Mouse (Mus musculus) urinary bladder, postnatal 4 days (tissue): ENCODE measurements around the gene Gm20458.

ENCODE experiments used
- DNase-seq, 2 experiments: peaks; one replicate each; pipeline ENCODE4 v3.0.0; 2021 to 2022; ENCODE audit warnings: low spot score in 2 of 2

Gene Gm20458

DNA sequence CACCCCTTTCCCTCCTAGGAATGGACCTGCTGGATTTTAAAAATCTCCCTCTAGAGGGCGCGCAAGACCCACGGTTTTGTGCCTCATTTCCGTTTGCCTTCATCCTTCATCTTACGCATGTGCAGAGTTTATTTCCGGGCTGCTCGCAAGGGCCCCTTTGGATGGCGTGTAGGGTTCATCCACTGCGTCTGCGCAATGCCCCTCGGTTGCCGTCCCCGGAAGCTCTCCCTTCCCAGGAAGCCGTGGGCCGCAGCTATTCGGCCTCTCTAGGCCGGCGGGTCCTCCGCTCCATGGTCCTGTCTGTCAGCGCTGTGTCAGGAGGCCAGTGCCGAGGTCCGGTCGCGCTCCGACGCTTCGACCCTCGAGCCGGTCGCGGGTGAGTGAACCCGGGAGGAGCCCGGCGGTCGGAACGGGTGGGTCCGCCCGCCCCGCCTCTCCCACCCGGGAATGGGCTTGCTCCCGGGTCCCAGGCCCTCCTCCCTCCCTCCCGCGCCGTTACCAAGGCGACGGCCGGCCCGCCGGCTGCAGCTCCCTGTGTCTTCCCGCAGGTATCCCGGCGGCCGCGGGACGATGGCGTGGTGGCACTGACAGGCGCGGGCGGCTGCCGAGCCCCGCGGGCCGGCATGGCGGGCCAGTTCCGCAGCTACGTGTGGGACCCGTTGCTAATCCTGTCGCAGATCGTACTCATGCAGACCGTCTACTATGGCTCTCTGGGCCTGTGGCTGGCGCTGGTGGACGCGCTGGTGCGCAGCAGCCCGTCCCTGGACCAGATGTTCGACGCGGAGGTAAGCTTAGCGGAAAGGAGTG is at the start of gene Gm20458:
Gene Gm20458, plus strand, starts transcription at position 223 of the 807 bp plus-strand sequence.
- DNase-seq: peak; percentile 94 to 95

DNA sequence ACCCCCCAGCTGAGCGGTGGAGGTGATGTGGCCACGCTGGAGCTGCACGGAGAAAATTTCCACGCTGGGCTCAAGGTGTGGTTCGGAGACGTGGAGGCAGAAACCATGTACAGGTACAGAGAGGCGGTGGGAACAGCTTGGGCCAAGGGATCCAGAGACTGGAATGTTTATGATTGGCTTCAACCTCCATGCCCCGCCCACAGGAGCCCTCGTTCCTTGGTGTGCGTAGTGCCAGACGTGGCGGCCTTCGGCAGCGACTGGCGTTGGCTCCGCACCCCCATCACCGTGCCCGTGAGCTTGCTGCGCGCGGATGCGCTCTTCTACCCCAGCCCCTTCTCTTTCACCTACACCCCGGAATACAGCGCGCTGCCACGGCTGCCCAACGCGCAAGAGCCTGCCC is 46.6 kb upstream of the Gm20458 start:
- DNase-seq: no peak

DNA sequence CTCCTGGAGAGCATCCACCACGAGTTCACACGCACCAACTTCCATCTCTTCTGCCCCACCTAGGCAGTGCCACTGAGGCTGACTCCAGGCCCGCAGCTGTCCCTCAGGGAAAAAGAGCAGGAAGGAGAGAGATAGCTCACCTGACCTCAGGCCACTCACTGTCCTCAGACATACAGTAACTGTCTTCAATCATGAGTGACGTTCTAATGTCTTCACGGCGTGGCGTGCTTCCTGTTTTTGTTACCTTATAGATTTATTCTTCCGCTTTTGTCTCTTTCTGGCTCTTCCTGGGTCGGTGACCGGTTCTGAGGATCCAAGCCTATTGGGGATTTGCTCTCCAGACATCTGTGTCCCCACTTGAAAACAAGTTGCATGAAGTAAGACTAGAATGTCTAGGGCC is 46.2 kb upstream of the Gm20458 start:
- no peak for DNase-seq

DNA sequence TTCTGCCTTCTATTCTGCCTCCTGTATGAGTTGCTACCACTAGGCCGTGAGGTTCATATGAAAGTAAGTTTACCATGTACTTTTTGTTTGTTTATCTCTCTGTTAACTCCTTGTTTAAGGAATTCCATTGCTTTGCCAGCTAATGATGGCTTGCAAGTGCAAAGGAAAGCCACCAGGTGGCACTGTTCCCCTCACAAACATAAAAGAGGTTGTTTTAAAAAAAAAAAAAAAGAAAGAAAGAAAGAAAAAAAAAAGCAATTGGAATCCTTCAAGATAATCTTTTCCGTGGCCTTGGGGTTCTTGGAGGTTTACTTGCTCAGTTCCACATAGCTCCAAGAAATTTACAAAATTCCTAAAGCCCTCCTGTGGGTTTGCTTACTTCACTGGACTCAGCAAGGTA is 43.6 kb upstream of the Gm20458 start:
- no peak for DNase-seq

DNA sequence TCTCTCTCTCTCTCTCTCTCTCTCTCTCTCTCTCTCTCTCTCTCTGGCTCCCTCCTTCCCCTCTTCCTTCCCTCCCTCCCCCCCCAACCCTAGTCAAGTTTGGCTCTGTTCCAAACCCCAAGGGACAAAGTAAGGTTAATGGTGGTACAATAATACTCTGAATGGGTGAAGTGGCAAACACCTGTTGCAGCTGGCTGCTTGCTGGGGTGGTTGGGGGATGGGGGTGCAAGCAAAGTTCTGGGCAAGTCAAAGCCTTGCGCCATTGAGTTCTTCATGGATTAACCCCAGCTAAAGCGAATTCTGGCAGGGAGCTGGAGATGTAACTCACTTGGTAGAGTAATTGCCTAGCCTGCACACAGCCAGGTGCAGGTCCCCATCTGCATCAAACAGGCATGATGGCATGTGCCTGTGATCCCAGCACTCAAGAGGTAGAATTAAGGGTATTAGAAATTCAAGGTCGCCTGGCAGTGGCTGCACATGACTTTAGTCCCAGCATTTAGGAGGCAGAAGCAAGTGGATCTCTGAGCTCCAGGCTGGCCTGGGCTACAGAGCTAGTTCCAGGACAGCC is 42.4 kb upstream of the Gm20458 start:
- DNase-seq: no peak

DNA sequence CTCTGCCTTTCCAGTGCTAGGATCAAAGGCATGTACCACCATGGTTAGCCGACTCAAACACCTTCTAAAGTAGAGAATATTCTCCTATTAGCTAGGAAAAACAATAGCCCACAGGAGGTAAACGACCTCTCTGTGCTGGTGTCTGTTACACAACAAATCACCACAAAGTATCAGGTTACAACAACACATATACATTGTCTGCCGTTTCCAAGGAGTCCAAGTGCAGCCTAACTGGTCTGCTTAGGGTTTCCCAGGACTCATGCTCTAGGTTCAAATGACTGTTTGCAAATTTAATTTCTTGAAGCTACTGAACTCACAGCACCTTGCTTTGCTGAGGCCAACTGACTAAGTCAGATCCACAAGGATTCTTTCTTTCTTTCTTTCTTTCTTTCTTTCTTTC is 41.3 kb upstream of the Gm20458 start:
- no peak for DNase-seq

DNA sequence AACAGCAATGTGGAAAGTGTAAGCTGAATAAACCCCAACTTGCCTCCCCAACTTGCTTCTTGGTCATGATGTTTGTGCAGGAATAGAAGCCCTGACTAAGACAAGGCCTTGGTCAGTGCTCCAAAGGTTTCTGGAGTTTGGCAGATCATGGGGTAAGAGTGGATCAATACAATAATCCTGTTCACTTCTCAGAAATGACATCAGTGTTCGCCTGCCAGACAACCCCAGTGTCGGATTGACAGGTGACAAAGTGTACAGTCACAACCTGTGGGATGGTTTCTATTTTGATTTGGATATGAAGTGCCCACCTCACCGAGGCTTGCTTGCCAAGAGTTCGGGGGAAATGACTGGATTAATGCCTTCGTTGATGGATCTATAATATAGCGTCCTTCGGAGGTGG is 39.5 kb upstream of the Gm20458 start:
- no peak for DNase-seq

DNA sequence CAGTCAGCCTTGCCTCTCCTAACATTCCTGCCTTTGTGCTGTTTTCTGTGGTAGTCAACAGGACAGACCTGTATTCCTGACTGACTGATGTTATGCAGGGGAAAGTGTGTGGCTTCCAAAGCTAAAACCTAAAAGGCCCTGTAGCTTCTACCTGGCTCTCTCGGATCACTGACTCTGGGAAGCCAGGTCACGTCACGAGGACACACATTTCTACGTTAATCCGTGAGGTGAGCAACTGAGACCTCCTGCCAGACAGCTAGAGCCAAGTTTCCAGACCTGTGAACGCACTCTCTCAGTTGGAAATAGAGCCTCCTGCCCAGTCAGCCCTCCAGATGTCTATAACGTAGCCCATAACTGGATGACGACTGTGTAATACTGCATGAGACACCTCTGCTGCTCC is 38.8 kb upstream of the Gm20458 start:
- DNase-seq: no peak

DNA sequence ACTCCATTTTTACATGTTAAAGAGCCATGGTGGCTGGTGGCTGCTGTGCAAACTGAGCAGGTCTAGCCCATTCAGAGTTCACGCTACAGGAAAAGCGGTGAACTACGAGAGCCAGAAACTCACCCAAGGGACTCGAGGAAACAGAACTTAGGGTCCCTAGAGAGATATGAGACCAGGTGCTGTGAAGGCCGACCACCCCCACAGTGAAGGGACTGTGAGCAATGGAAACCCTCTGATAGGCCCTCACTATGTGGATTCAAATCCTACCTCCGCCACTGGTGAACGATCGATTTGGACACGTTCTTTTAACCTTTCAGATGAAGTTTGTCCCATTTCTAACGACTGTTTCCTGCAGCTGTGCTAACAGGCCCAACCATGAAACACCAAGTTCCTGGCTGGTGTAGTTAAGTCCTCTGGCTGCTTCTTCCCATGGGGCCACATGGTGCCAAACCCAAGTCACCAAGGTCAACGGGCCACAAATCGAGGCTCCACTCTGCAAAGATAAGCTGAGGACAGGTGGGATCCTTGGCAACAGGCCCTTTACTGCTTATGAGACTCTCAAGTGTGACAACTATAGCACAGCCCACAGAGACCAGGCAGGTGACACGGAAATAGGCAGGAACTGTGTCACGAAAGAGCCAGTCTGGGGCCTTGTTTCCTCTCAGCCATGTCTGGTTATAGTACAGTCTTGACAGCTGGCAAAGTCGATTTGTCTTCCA is 37.9 kb upstream of the Gm20458 start:
- no peak for DNase-seq

DNA sequence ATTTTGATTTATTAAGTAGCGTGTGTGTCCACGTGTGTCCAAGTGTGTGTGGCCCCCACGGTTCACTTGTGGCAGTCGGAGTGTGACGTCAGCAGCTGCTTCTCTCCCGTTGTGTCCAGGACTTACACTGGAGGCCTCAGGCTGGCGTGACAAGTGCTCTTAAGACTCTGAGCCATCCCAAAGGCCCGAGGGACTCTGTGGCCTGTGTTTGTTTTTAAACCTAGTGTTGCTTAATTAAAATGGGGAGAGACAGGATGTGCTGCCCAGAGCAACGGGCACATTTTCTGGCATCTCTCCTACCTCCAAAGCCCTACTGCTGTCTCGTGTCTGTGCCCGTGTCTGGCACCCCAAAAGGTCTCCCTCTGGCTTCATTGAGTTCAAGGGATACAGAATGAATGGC is 37.3 kb upstream of the Gm20458 start:
- no peak for DNase-seq

DNA sequence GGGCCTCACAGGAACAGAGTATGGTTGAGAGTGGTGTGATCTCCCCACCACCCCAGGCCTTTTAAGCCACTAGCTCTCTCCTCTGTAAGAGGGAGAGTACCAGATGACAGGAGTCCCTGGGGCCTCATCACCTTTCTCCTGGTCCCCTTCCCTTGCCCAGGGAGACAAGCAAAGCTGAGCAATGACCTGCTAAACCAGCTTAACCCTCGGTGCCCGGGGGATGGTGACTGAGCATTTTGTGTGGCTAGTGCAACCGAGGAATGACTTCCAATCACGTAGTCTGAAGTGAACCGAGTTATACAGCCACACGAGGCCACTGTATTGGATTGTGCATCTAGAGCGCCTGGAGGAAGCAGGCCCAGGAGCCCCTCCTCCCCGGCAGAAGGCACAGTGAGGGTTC is 36.4 kb upstream of the Gm20458 start:
- no peak for DNase-seq

DNA sequence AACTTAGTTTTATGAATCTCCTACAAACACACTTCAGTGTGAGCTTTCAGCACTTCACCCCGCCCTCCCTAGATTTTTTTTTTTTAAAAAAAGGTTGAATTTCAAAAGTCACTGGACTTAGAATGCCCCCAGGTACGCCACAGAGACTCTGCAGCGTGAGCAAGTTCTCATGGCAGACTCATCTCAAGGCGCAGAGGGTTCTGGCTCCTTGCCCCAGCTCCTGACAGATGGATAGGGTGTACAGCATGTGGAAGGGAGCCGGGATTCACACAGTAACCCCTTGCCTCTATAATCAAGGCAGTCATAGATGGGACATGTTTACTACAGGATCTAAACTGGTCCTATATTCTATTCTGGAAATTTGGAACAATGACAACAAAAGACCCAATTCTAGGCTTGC is 35.4 kb upstream of the Gm20458 start:
- DNase-seq: no peak

DNA sequence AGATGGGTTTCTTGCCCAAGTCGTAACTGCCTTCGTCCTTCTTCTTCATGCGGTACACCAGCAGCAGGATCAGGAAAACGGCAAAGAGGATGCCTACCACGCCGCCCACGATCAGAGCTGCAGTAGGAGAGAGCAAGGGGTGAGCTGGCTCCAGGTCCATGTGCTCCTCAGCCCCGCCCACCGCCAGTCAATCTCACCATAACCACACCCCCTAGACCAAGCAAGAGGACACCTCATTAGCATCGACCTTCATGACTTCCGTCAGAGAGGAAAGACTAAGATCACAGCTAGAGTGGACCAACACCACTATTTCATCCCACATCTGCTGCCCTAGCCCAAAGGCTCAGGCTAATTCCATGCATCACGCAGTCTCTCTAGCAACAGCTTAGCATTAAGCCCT is 34.6 kb upstream of the Gm20458 start:
- DNase-seq: no peak

DNA sequence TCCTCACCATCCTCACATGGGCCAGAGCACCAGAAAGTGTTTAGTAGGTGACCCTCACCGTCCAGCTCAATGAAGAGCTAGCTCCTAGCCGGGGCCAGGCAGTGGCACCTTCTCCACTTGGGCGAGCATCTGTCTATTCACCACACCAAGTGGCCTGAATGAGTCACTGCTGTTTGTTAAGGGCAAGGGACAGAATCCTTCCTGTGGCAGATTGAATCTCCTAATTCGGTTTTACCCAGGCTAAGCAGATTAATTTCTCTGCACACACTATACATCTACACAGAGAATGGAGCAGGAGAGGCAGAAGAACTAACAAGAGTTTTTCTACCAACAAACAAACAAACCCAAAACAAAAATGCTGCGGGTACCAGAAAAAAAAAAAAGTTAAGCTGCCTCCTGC is 33.8 kb upstream of the Gm20458 start:
- DNase-seq: no peak

DNA sequence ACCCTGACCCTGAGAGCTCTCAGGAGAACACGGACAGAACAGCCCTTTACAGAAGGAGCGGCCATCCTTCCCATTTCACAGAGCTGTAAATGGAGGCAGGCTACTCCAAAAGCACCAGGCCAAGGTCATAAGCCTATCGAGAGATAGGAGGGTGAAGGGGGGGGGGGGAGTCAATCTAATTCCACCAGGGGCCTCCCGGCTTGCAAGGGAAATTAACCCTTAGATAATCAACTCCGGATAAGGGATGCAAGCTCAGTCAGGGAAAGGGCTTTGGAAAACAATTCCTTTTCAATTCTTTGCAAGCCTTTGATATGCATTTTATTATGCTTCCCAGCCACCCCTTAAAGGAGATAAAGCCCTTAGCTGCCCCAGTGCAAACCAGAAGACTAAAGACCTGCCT is 32.3 kb upstream of the Gm20458 start:
- no peak for DNase-seq

DNA sequence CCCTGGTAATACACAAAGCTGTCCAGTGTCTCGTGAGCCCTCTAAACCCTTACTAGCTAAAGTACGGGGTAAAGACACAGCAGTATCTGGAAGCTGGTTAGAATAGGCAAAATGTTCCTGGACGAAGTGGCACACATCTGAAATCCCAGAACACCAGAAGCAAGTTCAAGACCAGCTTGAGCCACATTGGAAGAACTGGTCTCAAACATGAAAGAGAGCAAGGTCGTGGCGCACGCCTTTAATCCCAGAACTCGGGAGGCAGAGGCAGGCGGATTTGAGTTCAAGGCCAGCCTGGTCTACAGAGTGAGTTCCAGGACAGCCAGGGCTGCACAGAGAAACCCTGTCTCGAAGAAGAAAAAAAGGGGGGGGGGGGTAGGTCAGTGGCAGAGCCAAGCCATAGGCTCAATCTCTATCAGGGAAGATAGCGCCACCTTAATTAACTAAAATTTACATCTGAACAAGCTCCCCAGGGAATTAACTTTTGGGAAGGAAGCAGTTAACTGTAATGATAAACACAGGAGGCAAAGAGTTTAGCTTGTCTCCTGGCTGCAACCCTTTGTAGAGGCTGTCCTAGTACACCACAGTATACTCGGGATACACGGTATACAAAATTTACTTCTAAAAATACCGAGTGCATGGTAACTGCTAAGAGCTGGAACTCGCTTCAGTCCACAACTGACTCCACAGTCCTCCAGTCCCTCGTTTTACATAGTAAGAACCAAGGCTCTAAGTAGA is 30.7 kb upstream of the Gm20458 start:
- no peak for DNase-seq

DNA sequence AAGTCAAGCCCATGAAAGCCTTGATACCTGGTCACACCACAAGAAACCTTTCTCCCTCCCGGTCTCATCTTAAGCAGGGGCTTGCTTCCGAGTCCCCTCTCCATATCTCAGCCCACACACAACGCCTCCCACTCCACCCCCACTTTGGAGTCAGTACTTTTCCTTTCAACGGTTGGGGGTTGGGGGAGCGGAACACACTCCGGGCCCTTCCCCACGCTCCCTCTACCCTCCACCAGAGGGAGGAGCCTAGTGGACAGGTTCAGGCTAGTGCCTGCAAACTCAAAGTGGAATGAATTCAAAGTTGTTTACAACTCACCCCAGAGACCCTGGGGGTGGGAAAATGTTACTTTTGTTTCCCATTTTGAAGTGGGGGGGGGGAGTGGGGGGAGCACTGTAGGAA is 30.1 kb upstream of the Gm20458 start:
- DNase-seq: no peak

DNA sequence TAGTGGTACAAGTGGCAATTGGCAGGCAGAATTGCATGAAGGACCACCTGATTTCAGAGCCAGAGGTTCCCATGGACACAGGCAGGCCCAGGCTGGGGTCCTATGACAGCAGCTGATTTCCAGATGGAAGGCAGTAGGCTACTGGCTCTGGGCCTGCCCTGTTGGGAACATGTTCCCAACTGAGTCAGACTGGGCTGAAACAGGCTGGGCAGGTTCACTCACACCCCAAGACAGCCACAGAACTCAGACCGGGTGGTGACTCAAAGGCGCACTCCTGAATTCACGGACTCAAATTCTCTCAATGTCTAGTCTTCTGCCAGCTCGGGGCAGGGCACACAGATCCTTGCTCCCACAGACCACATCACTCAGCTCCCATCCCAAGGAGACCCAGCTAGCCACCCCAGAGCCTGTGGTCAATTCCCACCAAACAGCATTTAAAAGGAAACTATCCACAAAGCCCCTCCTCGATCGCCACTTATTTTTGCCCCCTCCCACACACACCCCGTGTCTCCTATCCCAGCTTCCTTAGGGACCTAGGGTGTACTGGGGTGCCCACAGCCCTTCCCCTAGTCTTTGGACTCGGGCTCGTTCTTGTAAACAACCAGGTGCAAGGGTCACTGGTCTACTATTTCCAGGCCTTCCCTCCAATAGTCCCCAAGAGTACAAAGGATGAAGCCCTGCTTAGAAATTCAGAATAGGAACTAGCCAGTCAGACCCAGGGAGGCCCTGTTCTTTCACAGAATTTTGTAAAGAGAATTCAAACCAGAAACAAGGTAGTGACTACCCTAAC is 28.9 kb upstream of the Gm20458 start:
- no peak for DNase-seq

DNA sequence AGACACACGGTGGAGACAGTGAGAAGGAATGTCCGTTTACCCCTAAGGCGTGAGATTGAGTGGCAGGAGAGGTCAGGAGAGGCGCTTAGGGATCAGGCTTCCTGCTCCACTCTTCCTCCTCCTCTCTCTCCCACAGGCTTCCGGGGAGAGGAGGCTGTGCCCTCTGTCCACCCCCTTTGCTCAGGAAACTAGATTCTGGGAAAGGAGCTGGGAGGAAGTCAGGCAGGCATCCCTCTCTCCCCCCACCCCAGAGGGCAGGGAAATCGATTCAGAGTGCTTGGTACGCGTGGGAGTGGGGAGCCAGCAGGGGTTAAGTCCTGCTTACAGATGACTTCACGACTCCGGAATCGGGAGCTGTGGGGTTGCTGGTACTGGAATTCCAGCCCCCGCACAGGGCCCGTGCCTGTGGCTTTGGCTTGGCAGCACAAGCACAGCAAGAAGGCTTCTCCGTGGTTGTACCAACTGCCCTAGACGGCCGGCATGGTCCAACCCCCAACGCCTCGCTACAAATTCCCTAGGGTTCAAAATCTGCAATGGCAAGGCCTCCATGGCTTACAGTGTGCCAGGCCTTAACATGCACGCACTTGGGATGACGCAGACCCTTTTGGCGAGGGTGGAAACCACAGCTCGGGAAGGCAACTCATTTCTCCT is 28.1 kb upstream of the Gm20458 start:
- no peak for DNase-seq

DNA sequence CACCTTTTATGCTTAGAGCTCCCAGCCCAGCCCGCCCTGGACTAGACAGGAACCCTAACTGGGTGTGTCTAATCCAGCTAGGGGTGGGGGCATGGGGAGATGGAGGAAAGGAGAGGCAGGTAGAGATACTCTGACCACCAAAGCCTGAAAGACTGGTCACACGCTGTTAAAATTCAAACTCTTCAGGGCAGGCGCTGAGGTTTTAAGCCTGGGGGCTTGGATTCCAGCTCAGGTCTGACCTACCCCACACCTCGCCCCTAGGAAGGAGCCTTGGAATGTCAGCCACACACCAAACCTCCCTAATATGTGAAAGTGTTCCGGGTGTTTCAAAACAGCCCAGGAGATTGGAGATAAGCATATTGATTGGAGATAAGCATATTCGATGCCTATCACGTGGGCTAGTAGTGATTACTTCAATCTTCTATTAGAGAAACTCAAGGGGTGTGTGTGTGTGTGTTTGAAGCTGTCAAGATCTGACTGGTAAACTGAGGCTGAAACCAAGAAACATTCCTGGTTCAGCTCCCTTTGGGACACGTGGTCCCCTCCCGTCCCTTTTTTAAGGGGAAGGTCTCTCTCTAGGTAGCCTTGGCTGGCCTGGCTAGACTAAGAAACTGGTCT is 27.4 kb upstream of the Gm20458 start:
- DNase-seq: no peak

DNA sequence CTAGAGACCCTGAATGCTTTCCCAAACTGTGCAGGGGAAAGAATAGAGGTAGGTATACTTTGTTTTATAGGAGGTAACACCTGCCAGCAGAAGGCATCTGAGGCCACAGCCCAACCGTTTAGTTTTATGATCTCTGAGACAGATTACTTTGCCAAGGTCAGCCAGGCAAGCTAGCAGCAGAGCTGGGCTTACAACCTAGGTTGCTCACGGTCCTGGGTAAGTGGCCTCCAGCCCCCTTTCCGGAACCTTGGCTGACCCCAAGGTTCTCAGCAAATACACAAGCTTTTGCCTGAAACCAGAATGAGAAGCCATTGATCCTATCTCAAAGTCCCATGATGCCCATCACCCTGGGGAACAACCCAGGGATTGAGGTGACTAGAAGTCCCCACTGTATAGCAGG is 26.1 kb upstream of the Gm20458 start:
- DNase-seq: no peak
